Mouse (Mus musculus): ENCODE results near the gene Ikbke. TPM values are rescaled to one million over a fixed set of nuclear protein-coding genes. Genes with fewer than 3 reads are reported as not detected.

The Ikbke gene
- polyA plus RNA-seq, 1 experiment from 2014 or later = 1.4 TPM

GRCm38 (mm10) chr1:131246433-131247395 lies 32.7 kb downstream of the Ikbke start:
- H3K4me3 ChIP-seq (replicated peaks; ENCODE audit: low read length) = no peak overlapping the region
- 20% methylated on average over 7 of the region's 7 CpGs for WGBS
- no peak overlapping the region for H3K27ac ChIP-seq
- peaks cover 3% of the 10 kb centered on the region; the same call in 1 of the 2 replicates for H3K4me1 ChIP-seq (replicated peaks; ENCODE audit: control insufficient read depth, insufficient read depth, low read length)
- H3K36me3 ChIP-seq (replicated peaks; ENCODE audit: control insufficient read depth, insufficient read depth) = no peaks in the 10 kb centered on the region
- H3K27me3 ChIP-seq (ENCODE audit: control insufficient read depth, insufficient read depth, low read length) = peaks cover 14% of the 10 kb centered on the region
- no peak overlapping the region for H3K9ac ChIP-seq
- H3K9me3 ChIP-seq (ENCODE audit: control insufficient read depth, low read length) = no peaks in the 10 kb centered on the region
- ATAC-seq (ENCODE audit: low FRiP score) = no peak
- peak; percentile 67 for DNase-seq (ENCODE audit: low spot score)
- 0 out of 2 replicates have a peak overlapping the region, but pooled peaks have one; percentile 1 for H3K4me2 ChIP-seq (replicated peaks)

- H3K4me3 ChIP-seq (replicated peaks; ENCODE audit: low read length) = peak overlapping the region; percentile 62
- ATAC-seq (ENCODE audit: low FRiP score) (peak; percentile 39; the same call in 1 of the 2 replicates), DNase-seq (ENCODE audit: low spot score) (peak; percentile 49)
- no peaks in the 10 kb centered on the region for H3K36me3 ChIP-seq (replicated peaks; ENCODE audit: control insufficient read depth, insufficient read depth)
- peak overlapping the region; percentile 97 for H3K4me2 ChIP-seq (replicated peaks)
- H3K9me3 ChIP-seq (ENCODE audit: control insufficient read depth, low read length) = no peaks in the 10 kb centered on the region
- peaks cover 3% of the 10 kb centered on the region; the same call in 1 of the 2 replicates for H3K4me1 ChIP-seq (replicated peaks; ENCODE audit: control insufficient read depth, insufficient read depth, low read length)
- peaks cover 14% of the 10 kb centered on the region for H3K27me3 ChIP-seq (ENCODE audit: control insufficient read depth, insufficient read depth, low read length)
- H3K9ac ChIP-seq = no peak overlapping the region
- no peak overlapping the region for H3K27ac ChIP-seq
- WGBS = 3% methylated on average over 9 of the region's 9 CpGs
These were observed 33.5 kb downstream of the Ikbke start for GRCm38 (mm10) chr1:131245926-131246325.

- WGBS = 1% methylated on average over 46 of the region's 60 CpGs
- Histone ChIP-seq H3K9me3 (ENCODE audit: control insufficient read depth, low read length) (no peaks in the 10 kb centered on the region), H3K27me3 (ENCODE audit: control insufficient read depth, insufficient read depth, low read length) (peaks cover 14% of the 10 kb centered on the region), H3K9ac (peak within 1 kb of the TSS; percentile 81), H3K4me3 (replicated peaks; ENCODE audit: low read length) (peak within 1 kb of the TSS; percentile 62), H3K4me2 (replicated peaks) (peak within 1 kb of the TSS; percentile 97), H3K27ac (no peak within 1 kb of the TSS), H3K4me1 (replicated peaks; ENCODE audit: control insufficient read depth, insufficient read depth, low read length) (peaks cover 8% of the 10 kb centered on the region), H3K36me3 (replicated peaks; ENCODE audit: control insufficient read depth, insufficient read depth) (no peaks in the 10 kb centered on the region)
- ATAC-seq (ENCODE audit: low FRiP score) (peak; percentile 60; the same call in 1 of the 2 replicates), DNase-seq (ENCODE audit: low spot score) (peak; percentile 52)
These were observed 34.1 kb downstream of the Ikbke start, which contains the start of gene Rassf5 for GRCm38 (mm10) chr1:131245089-131245856. Rassf5 (minus strand) TSS chr1:131245258.

GRCm38 (mm10) chr1:131244536-131245088 lies 34.8 kb downstream of the Ikbke start:
- H3K4me2 ChIP-seq (replicated peaks) = peak overlapping the region; percentile 97
- no peak overlapping the region for H3K27ac ChIP-seq
- ATAC-seq (ENCODE audit: low FRiP score) (peak; percentile 18; the same call in 1 of the 2 replicates), DNase-seq (ENCODE audit: low spot score) (no peak)
- H3K9ac ChIP-seq = peak overlapping the region; percentile 81
- H3K4me3 ChIP-seq (replicated peaks; ENCODE audit: low read length) = peak overlapping the region; percentile 62
- no peaks in the 10 kb centered on the region for H3K36me3 ChIP-seq (replicated peaks; ENCODE audit: control insufficient read depth, insufficient read depth)
- H3K27me3 ChIP-seq (ENCODE audit: control insufficient read depth, insufficient read depth, low read length) = peaks cover 14% of the 10 kb centered on the region
- H3K4me1 ChIP-seq (replicated peaks; ENCODE audit: control insufficient read depth, insufficient read depth, low read length) = peaks cover 14% of the 10 kb centered on the region
- no peaks in the 10 kb centered on the region for H3K9me3 ChIP-seq (ENCODE audit: control insufficient read depth, low read length)
- WGBS = 1% methylated on average over 57 of the region's 57 CpGs

GRCm38 (mm10) chr1:131242956-131243355 lies 36.5 kb downstream of the Ikbke start:
- no peak overlapping the region for H3K4me2 ChIP-seq (replicated peaks)
- peaks cover 14% of the 10 kb centered on the region for H3K27me3 ChIP-seq (ENCODE audit: control insufficient read depth, insufficient read depth, low read length)
- H3K9me3 ChIP-seq (ENCODE audit: control insufficient read depth, low read length) = no peaks in the 10 kb centered on the region
- no peak for ATAC-seq (ENCODE audit: low FRiP score)
- H3K4me1 ChIP-seq (replicated peaks; ENCODE audit: control insufficient read depth, insufficient read depth, low read length) = peaks cover 24% of the 10 kb centered on the region
- peak overlapping the region; percentile 5; the same call in 1 of the 2 replicates for H3K9ac ChIP-seq
- no peaks in the 10 kb centered on the region for H3K36me3 ChIP-seq (replicated peaks; ENCODE audit: control insufficient read depth, insufficient read depth)
- DNase-seq (ENCODE audit: low spot score) = no peak
- H3K27ac ChIP-seq = no peak overlapping the region
- 68% methylated on average over 6 of the region's 6 CpGs for WGBS
- H3K4me3 ChIP-seq (replicated peaks; ENCODE audit: low read length) = no peak overlapping the region

GRCm38 (mm10) chr1:131239576-131240193 lies 39.7 kb downstream of the Ikbke start:
- Histone ChIP-seq H3K9ac (peak overlapping the region; percentile 24; the same call in 1 of the 2 replicates), H3K9me3 (ENCODE audit: control insufficient read depth, low read length) (no peaks in the 10 kb centered on the region), H3K4me3 (replicated peaks; ENCODE audit: low read length) (no peak overlapping the region), H3K4me2 (replicated peaks) (0 out of 2 replicates have a peak overlapping the region, but pooled peaks have one; percentile 7), H3K27me3 (ENCODE audit: control insufficient read depth, insufficient read depth, low read length) (peaks cover 9% of the 10 kb centered on the region; the same call in 1 of the 2 replicates), H3K4me1 (replicated peaks; ENCODE audit: control insufficient read depth, insufficient read depth, low read length) (peaks cover 21% of the 10 kb centered on the region), H3K36me3 (replicated peaks; ENCODE audit: control insufficient read depth, insufficient read depth) (no peaks in the 10 kb centered on the region), H3K27ac (peak overlapping the region; percentile 79)
- ATAC-seq (ENCODE audit: low FRiP score) (peak; percentile 26; the same call in 1 of the 2 replicates), DNase-seq (ENCODE audit: low spot score) (peak; percentile 50)
- 43% methylated on average over 12 of the region's 12 CpGs for WGBS

GRCm38 (mm10) chr1:131238931-131239381 lies 40.5 kb downstream of the Ikbke start:
- Histone ChIP-seq H3K4me1 (replicated peaks; ENCODE audit: control insufficient read depth, insufficient read depth, low read length) (peaks cover 21% of the 10 kb centered on the region), H3K4me2 (replicated peaks) (no peak overlapping the region), H3K9me3 (ENCODE audit: control insufficient read depth, low read length) (no peaks in the 10 kb centered on the region), H3K36me3 (replicated peaks; ENCODE audit: control insufficient read depth, insufficient read depth) (no peaks in the 10 kb centered on the region), H3K4me3 (replicated peaks; ENCODE audit: low read length) (no peak overlapping the region), H3K9ac (no peak overlapping the region), H3K27me3 (ENCODE audit: control insufficient read depth, insufficient read depth, low read length) (peaks cover 8% of the 10 kb centered on the region; the same call in 1 of the 2 replicates), H3K27ac (peak overlapping the region; percentile 79)
- no peak for ATAC-seq (ENCODE audit: low FRiP score)
- 63% methylated on average over 8 of the region's 8 CpGs for WGBS
- no peak for DNase-seq (ENCODE audit: low spot score)

- 79% methylated on average over 7 of the region's 7 CpGs for WGBS
- Histone ChIP-seq H3K4me1 (replicated peaks; ENCODE audit: control insufficient read depth, insufficient read depth, low read length) (peaks cover 21% of the 10 kb centered on the region), H3K4me3 (replicated peaks; ENCODE audit: low read length) (no peak overlapping the region), H3K9me3 (ENCODE audit: control insufficient read depth, low read length) (no peaks in the 10 kb centered on the region), H3K9ac (no peak overlapping the region), H3K27ac (no peak overlapping the region), H3K4me2 (replicated peaks) (no peak overlapping the region), H3K27me3 (ENCODE audit: control insufficient read depth, insufficient read depth, low read length) (no peaks in the 10 kb centered on the region), H3K36me3 (replicated peaks; ENCODE audit: control insufficient read depth, insufficient read depth) (no peaks in the 10 kb centered on the region)
- no peak for DNase-seq (ENCODE audit: low spot score)
- no peak for ATAC-seq (ENCODE audit: low FRiP score)
These were observed 43.3 kb downstream of the Ikbke start for GRCm38 (mm10) chr1:131236077-131236476.
